Mouse (Mus musculus) limb, embryonic 11.5 days (tissue): ENCODE data around the gene Dnah17. TPM values are rescaled to one million over a fixed set of nuclear protein-coding genes. Genes with fewer than 3 reads are reported as not detected.
A peak's percentile ranks its signal among the peaks of the same experiment; 100 is the strongest.

Experiments used
- ATAC-seq: fragments of 200-750 bp; cut with Nextera tagmentation; 2 replicates; pipeline ENCODE4 v1.8.0; 2017; ENCODE audit warnings: low read depth; ENCODE audit not compliant: insufficient number of reproducible peaks, low FRiP score, low TSS enrichment
- DNase-seq: peaks from one replicate; pipeline ENCODE4 v3.0.0-alpha.2; 2015; ENCODE audit warnings: low spot score
- H3K27ac ChIP-seq: fragments of 300-500 bp; sonication (generic); replicated peaks from 2 replicates; pipeline ENCODE4 v1.5.1; 2014; ENCODE audit warnings: low read depth, mild to moderate bottlenecking, low read length
- H3K27me3 ChIP-seq: fragments of 300-500 bp; sonication (generic); 2 replicates; pipeline ENCODE4 v1.6.1; 2014; ENCODE audit warnings: mild to moderate bottlenecking, low read length, mixed read lengths; ENCODE audit not compliant: control insufficient read depth, insufficient read depth
- H3K36me3 ChIP-seq: fragments of 300-500 bp; sonication (generic); 2 replicates; pipeline ENCODE4 v1.6.1; 2014; ENCODE audit warnings: mild to moderate bottlenecking, low read length, moderate library complexity, mixed read lengths; ENCODE audit not compliant: control insufficient read depth, insufficient read depth
- H3K4me1 ChIP-seq: fragments of 300-500 bp; sonication (generic); 2 replicates; pipeline ENCODE4 v1.6.1; 2014; ENCODE audit warnings: low read length, mixed read lengths; ENCODE audit not compliant: control insufficient read depth, insufficient read depth
- H3K4me2 ChIP-seq: fragments of 300-500 bp; sonication (generic); 2 replicates; pipeline ENCODE4 v1.6.1; 2014; ENCODE audit warnings: low read depth, mild to moderate bottlenecking, moderate library complexity; ENCODE audit not compliant: severe bottlenecking
- H3K4me3 ChIP-seq: fragments of 300-500 bp; sonication (generic); 2 replicates; pipeline ENCODE4 v1.5.1; 2014; ENCODE audit warnings: low read depth, low read length
- H3K9ac ChIP-seq: fragments of 300-500 bp; sonication (generic); 2 replicates; pipeline ENCODE4 v1.6.1; 2014; ENCODE audit warnings: mild to moderate bottlenecking, low read length
- H3K9me3 ChIP-seq: fragments of 300-500 bp; sonication (generic); 2 replicates; pipeline ENCODE4 v1.6.1; 2016; ENCODE audit warnings: low read length; ENCODE audit not compliant: control insufficient read depth
- WGBS: fragments of 180-500 bp; shearing (Covaris S2); extraction: QIAGEN DNeasy Blood & Tissue Kit; methylation state at CpG from one replicate; pipeline ENCODE4 v1.1.7; 2014; 5-methylcytosine and 5-hydroxymethylcytosine counted together
- polyA plus RNA-seq: library from polyadenylated mRNA; unstranded; fragments of >200 nt; fragmentation: Nextera tagmentation; extraction: Ambion mirVana; gene quantifications from 2 replicates; pipeline ENCODE4 v1.2.1, GENCODE M21; 2014

The Dnah17 gene
- polyA plus RNA-seq: 0.11 TPM in 2 replicates

GRCm38 (mm10) chr11:118130534-118130933 is at the start of gene Dnah17:
Gene Dnah17, minus strand, starts transcription at chr11:118130634.
- no peak within 1 kb of the TSS for H3K27ac ChIP-seq
- no peaks in the 10 kb centered on the region for H3K27me3 ChIP-seq
- peaks cover 7% of the 10 kb centered on the region; the same call in 1 of the 2 replicates for H3K4me1 ChIP-seq
- H3K4me2 ChIP-seq: no peak within 1 kb of the TSS
- no peak within 1 kb of the TSS for H3K4me3 ChIP-seq
- DNase-seq (no peak), ATAC-seq (no peak)
- WGBS: 81% methylated on average over 7 of the region's 7 CpGs
- peak within 1 kb of the TSS; percentile 30; the same call in 1 of the 2 replicates for H3K9ac ChIP-seq
- no peaks in the 10 kb centered on the region for H3K36me3 ChIP-seq
- no peaks in the 10 kb centered on the region for H3K9me3 ChIP-seq

- WGBS: 86% methylated on average over 7 of the region's 7 CpGs
- no peak for ATAC-seq
- Histone ChIP-seq H3K36me3 (peaks cover 4% of the 10 kb centered on the region; the same call in 1 of the 2 replicates), H3K27ac (no peak overlapping the region), H3K27me3 (no peaks in the 10 kb centered on the region), H3K4me1 (no peaks in the 10 kb centered on the region), H3K4me2 (no peak overlapping the region), H3K9ac (no peak overlapping the region), H3K9me3 (no peaks in the 10 kb centered on the region), H3K4me3 (no peak overlapping the region)
- no peak for DNase-seq
These were observed 49.8 kb upstream of the Dnah17 start for GRCm38 (mm10) chr11:118180199-118180598.

GRCm38 (mm10) chr11:118178236-118178635 is 47.8 kb upstream of the Dnah17 start:
- WGBS: 92% methylated on average over 5 of the region's 5 CpGs

DNA sequence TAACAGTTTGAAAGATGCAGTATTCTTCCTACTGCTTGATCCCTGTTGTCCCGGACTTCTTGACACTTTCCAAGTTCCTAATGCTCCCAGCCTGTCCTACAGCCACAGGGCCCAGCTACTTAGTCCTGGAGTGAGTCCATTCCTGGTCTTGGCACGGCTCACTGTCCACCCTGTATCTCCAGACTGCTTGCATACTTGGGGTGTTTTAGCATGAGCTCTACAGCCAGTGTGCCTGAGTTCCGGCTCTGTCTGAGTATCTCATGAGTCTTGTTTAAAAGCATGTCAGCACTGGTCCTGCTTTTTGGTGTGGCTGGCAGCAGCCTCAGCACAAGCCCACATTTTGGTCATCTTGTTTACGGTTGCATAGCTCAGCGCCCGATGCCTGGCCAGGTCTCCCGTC is 44.3 kb upstream of the Dnah17 start:
- no peaks in the 10 kb centered on the region for H3K36me3 ChIP-seq
- no peak for DNase-seq
- H3K27me3 ChIP-seq: no peaks in the 10 kb centered on the region
- no peak overlapping the region for H3K27ac ChIP-seq
- H3K9me3 ChIP-seq: no peaks in the 10 kb centered on the region
- WGBS: 89% methylated on average over 7 of the region's 7 CpGs
- H3K4me3 ChIP-seq: no peak overlapping the region
- ATAC-seq: no peak
- H3K4me1 ChIP-seq: no peaks in the 10 kb centered on the region
- H3K4me2 ChIP-seq: no peak overlapping the region
- H3K9ac ChIP-seq: no peak overlapping the region

More at GRCm38 (mm10) chr11:118178236-118178635, 47.8 kb upstream of the Dnah17 start:
- Histone ChIP-seq H3K9ac (no peak overlapping the region), H3K9me3 (no peaks in the 10 kb centered on the region), H3K27me3 (no peaks in the 10 kb centered on the region), H3K4me1 (no peaks in the 10 kb centered on the region), H3K4me2 (no peak overlapping the region), H3K27ac (no peak overlapping the region), H3K36me3 (peaks cover 4% of the 10 kb centered on the region; the same call in 1 of the 2 replicates), H3K4me3 (no peak overlapping the region)
- DNase-seq (no peak), ATAC-seq (no peak)

DNA sequence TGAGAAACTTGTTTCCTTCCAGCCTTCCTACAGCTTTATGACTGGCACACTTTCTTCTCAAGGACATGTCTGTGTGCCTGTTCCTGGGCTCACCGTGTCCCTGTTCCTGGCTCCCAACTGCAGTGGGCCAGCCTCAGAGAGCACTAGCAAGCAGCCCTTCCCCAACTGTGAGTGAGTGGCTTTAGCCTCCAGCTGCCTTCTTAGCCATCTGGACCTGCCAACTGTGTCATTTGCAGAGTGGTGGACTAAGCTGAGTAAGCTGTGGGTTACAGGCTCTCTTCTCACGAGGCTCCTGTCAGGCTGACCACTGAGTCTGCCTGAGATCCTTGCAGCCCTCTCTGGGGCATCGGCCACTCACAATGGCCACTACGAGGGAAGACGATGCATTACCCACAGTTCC is 42.3 kb upstream of the Dnah17 start:
- no peaks in the 10 kb centered on the region for H3K4me1 ChIP-seq
- no peak for DNase-seq
- no peak for ATAC-seq
- H3K27ac ChIP-seq: no peak overlapping the region
- no peak overlapping the region for H3K4me2 ChIP-seq
- no peaks in the 10 kb centered on the region for H3K27me3 ChIP-seq
- H3K9me3 ChIP-seq: no peaks in the 10 kb centered on the region
- H3K36me3 ChIP-seq: no peaks in the 10 kb centered on the region; the same call in 1 of the 2 replicates
- WGBS: 83% methylated on average over 5 of the region's 5 CpGs
- no peak overlapping the region for H3K4me3 ChIP-seq
- H3K9ac ChIP-seq: no peak overlapping the region

GRCm38 (mm10) chr11:118170333-118170732 is 39.9 kb upstream of the Dnah17 start:
- H3K9ac ChIP-seq: no peak overlapping the region
- no peak overlapping the region for H3K4me3 ChIP-seq
- DNase-seq (no peak), ATAC-seq (no peak)
- H3K27me3 ChIP-seq: no peaks in the 10 kb centered on the region
- peaks cover 4% of the 10 kb centered on the region; the same call in 1 of the 2 replicates for H3K36me3 ChIP-seq
- H3K4me1 ChIP-seq: no peaks in the 10 kb centered on the region
- no peak overlapping the region for H3K4me2 ChIP-seq
- H3K9me3 ChIP-seq: no peaks in the 10 kb centered on the region
- no peak overlapping the region for H3K27ac ChIP-seq
- 90% methylated on average over 5 of the region's 5 CpGs for WGBS

GRCm38 (mm10) chr11:118168714-118169113 is 38.3 kb upstream of the Dnah17 start:
- ATAC-seq (no peak), DNase-seq (no peak)
- no peaks in the 10 kb centered on the region for H3K4me1 ChIP-seq
- no peaks in the 10 kb centered on the region for H3K27me3 ChIP-seq
- H3K27ac ChIP-seq: no peak overlapping the region
- no peaks in the 10 kb centered on the region for H3K9me3 ChIP-seq
- H3K9ac ChIP-seq: no peak overlapping the region
- WGBS: 70% methylated on average over 9 of the region's 9 CpGs
- H3K4me3 ChIP-seq: no peak overlapping the region
- peaks cover 4% of the 10 kb centered on the region; the same call in 1 of the 2 replicates for H3K36me3 ChIP-seq
- no peak overlapping the region for H3K4me2 ChIP-seq

- Histone ChIP-seq H3K27me3 (no peaks in the 10 kb centered on the region), H3K4me1 (no peaks in the 10 kb centered on the region), H3K9me3 (no peaks in the 10 kb centered on the region), H3K4me2 (no peak overlapping the region), H3K9ac (no peak overlapping the region), H3K36me3 (peaks cover 4% of the 10 kb centered on the region; the same call in 1 of the 2 replicates), H3K27ac (no peak overlapping the region), H3K4me3 (no peak overlapping the region)
- DNase-seq: no peak
- WGBS: 88% methylated on average over 5 of the region's 5 CpGs
- ATAC-seq: no peak
These were observed 36.2 kb upstream of the Dnah17 start for GRCm38 (mm10) chr11:118166626-118167025.

- Histone ChIP-seq H3K4me2 (no peak overlapping the region), H3K4me3 (no peak overlapping the region), H3K9ac (no peak overlapping the region), H3K27ac (no peak overlapping the region), H3K9me3 (no peaks in the 10 kb centered on the region), H3K36me3 (peaks cover 4% of the 10 kb centered on the region; the same call in 1 of the 2 replicates), H3K4me1 (no peaks in the 10 kb centered on the region), H3K27me3 (no peaks in the 10 kb centered on the region)
- 51% methylated on average over 11 of the region's 11 CpGs for WGBS
- ATAC-seq (no peak), DNase-seq (no peak)
These were observed 35.2 kb upstream of the Dnah17 start for GRCm38 (mm10) chr11:118165681-118166080.
